Mouse (Mus musculus): Measurements from ENCODE around the gene Zbtb1. TPM values are rescaled to one million over a fixed set of nuclear protein-coding genes. Genes with fewer than 3 reads are reported as not detected.

The Zbtb1 gene
- polyA plus RNA-seq, 1 experiment from 2014 or later, result 7.9 TPM

DNA sequence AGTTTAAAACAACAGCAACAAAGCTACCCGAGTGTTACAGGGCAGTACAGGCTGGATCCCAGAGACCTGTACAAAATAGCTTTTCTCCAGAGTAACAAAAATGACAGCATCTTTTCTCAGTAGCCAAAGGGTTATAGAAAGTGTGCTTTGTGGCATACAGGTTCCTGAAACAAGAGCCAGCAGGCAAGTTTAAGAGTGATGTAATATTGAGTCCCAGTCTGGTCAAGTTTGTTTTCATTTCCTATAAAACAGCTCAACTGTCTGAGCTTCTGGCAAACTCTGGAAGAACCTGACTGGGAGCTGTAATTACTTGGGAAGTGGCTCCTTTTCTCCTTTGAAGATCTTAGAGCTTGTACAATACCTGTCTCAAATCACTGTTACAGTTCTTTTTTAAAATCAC is 37.1 kb downstream of the Zbtb1 start:
- no peaks in the 10 kb centered on the region for H3K36me3 ChIP-seq (ENCODE audit: control insufficient read depth, insufficient read depth, low read length)
- 48% methylated on average over 1 of the region's 1 CpGs for WGBS
- no peaks in the 10 kb centered on the region for H3K9me3 ChIP-seq (ENCODE audit: control insufficient read depth, low read length)
- H3K27ac ChIP-seq (ENCODE audit: low read depth, low read length), result no peak overlapping the region
- no peak overlapping the region for H3K9ac ChIP-seq (ENCODE audit: low read length)
- H3K4me3 ChIP-seq (ENCODE audit: low read depth, low read length), result no peak overlapping the region
- DNase-seq (ENCODE audit: low spot score) (no peak), ATAC-seq (ENCODE audit: insufficient read depth, low FRiP score, low TSS enrichment) (no peak)
- no peak overlapping the region for H3K4me2 ChIP-seq (ENCODE audit: low read depth)
- peaks cover 36% of the 10 kb centered on the region for H3K27me3 ChIP-seq (ENCODE audit: control insufficient read depth, insufficient read depth, low read length)
- peaks cover 6% of the 10 kb centered on the region for H3K4me1 ChIP-seq (ENCODE audit: control insufficient read depth, insufficient read depth, low read length)

GRCm38 (mm10) chr12:76409166-76409565 is 39.1 kb downstream of the Zbtb1 start:
- Histone ChIP-seq H3K9ac (ENCODE audit: low read length) (no peak overlapping the region), H3K9me3 (ENCODE audit: control insufficient read depth, low read length) (no peaks in the 10 kb centered on the region), H3K4me3 (ENCODE audit: low read depth, low read length) (no peak overlapping the region), H3K36me3 (ENCODE audit: control insufficient read depth, insufficient read depth, low read length) (no peaks in the 10 kb centered on the region), H3K27ac (ENCODE audit: low read depth, low read length) (no peak overlapping the region), H3K4me2 (ENCODE audit: low read depth) (no peak overlapping the region), H3K4me1 (ENCODE audit: control insufficient read depth, insufficient read depth, low read length) (peaks cover 6% of the 10 kb centered on the region), H3K27me3 (ENCODE audit: control insufficient read depth, insufficient read depth, low read length) (peaks cover 36% of the 10 kb centered on the region)
- no peak for DNase-seq (ENCODE audit: low spot score)
- WGBS, result 67% methylated on average over 4 of the region's 4 CpGs
- no peak for ATAC-seq (ENCODE audit: insufficient read depth, low FRiP score, low TSS enrichment)

DNA sequence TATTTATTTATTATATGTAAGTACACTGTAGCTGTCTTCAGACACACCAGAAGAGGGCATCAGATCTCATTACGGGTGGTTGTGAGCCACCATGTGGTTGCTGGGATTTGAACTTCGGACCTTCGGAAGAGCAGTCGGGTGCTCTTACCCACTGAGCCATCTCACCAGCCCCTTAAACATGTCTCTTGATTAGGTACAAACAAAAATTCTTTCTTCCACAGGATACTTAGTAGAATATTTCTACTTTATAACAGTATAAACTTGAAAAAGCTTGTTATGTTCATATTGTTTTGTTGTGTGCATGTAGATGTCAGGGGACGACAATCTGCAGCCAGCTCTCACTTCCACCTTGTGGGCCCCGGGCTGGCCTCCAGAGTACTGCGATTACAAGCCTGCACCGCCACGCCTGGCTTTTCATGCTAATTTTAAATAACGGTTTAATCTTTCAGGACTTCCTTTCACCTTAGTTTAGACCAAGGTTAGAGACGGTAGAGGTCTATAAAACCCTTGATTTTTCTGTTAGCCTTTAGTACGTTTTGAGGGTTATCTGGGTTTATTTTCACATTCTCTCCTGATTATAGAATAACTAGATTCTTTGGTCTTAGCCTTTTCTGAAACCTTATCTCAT is 45.4 kb downstream of the Zbtb1 start:
- H3K4me1 ChIP-seq (ENCODE audit: control insufficient read depth, insufficient read depth, low read length), result 0 out of 2 replicates have a peak, but pooled peaks cover 2% of the 10 kb centered on the region
- H3K4me2 ChIP-seq (ENCODE audit: low read depth), result no peak overlapping the region
- H3K4me3 ChIP-seq (ENCODE audit: low read depth, low read length), result no peak overlapping the region
- H3K27ac ChIP-seq (ENCODE audit: low read depth, low read length), result no peak overlapping the region
- no peaks in the 10 kb centered on the region for H3K27me3 ChIP-seq (ENCODE audit: control insufficient read depth, insufficient read depth, low read length)
- no peaks in the 10 kb centered on the region for H3K9me3 ChIP-seq (ENCODE audit: control insufficient read depth, low read length)
- ATAC-seq (ENCODE audit: insufficient read depth, low FRiP score, low TSS enrichment), result no peak
- H3K36me3 ChIP-seq (ENCODE audit: control insufficient read depth, insufficient read depth, low read length), result no peaks in the 10 kb centered on the region
- 86% methylated on average over 11 of the region's 12 CpGs for WGBS
- H3K9ac ChIP-seq (ENCODE audit: low read length), result no peak overlapping the region
- DNase-seq (ENCODE audit: low spot score), result no peak

DNA sequence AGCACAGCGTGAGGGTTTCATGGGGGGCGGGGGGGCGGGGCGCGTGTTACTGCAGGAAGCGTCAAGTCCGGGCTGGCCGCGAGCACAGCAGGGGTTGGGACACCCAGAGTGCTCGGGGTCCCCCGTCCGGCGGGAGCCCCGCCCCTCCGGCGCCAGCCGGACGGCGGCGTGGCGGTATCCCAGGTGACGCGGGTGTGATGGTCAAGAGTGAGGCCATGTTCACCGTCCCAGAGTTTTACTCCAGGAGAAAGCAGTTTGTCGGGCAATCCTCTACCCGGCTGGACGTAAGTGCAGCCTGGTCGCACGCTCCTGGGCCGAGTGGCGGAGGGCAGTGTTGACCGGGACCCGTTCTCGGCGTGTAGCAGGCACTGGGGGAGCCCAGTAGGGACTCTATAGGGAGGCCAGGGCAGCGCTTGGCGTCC is 47.4 kb downstream of the Zbtb1 start, which contains the start of gene Ppp1r36:
Ppp1r36 (plus strand) TSS at position 106 of the 422 bp plus-strand sequence.
- WGBS, result under 1% methylated on average over 37 of the region's 37 CpGs
- Histone ChIP-seq H3K9me3 (ENCODE audit: control insufficient read depth, low read length) (no peaks in the 10 kb centered on the region), H3K4me1 (ENCODE audit: control insufficient read depth, insufficient read depth, low read length) (0 out of 2 replicates have a peak, but pooled peaks cover 2% of the 10 kb centered on the region), H3K4me3 (ENCODE audit: low read depth, low read length) (peak within 1 kb of the TSS; percentile 33), H3K27ac (ENCODE audit: low read depth, low read length) (no peak within 1 kb of the TSS), H3K36me3 (ENCODE audit: control insufficient read depth, insufficient read depth, low read length) (no peaks in the 10 kb centered on the region), H3K4me2 (ENCODE audit: low read depth) (peak within 1 kb of the TSS; percentile 55), H3K9ac (ENCODE audit: low read length) (peak within 1 kb of the TSS; percentile 23; the same call in 1 of the 2 replicates), H3K27me3 (ENCODE audit: control insufficient read depth, insufficient read depth, low read length) (no peaks in the 10 kb centered on the region)
- ATAC-seq (ENCODE audit: insufficient read depth, low FRiP score, low TSS enrichment) (0 out of 2 replicates have a peak, but pooled peaks have one; percentile 20), DNase-seq (ENCODE audit: low spot score) (peak; percentile 48)

GRCm38 (mm10) chr12:76418346-76418745 is 48.3 kb downstream of the Zbtb1 start:
- no peak for ATAC-seq (ENCODE audit: insufficient read depth, low FRiP score, low TSS enrichment)
- no peak for DNase-seq (ENCODE audit: low spot score)
- no peak overlapping the region for H3K4me2 ChIP-seq (ENCODE audit: low read depth)
- H3K27ac ChIP-seq (ENCODE audit: low read depth, low read length), result no peak overlapping the region
- H3K27me3 ChIP-seq (ENCODE audit: control insufficient read depth, insufficient read depth, low read length), result no peaks in the 10 kb centered on the region
- no peak overlapping the region for H3K4me3 ChIP-seq (ENCODE audit: low read depth, low read length)
- H3K4me1 ChIP-seq (ENCODE audit: control insufficient read depth, insufficient read depth, low read length), result 0 out of 2 replicates have a peak, but pooled peaks cover 2% of the 10 kb centered on the region
- no peaks in the 10 kb centered on the region for H3K36me3 ChIP-seq (ENCODE audit: control insufficient read depth, insufficient read depth, low read length)
- whole genome bisulfite sequencing, result 94% methylated on average over 5 of the region's 5 CpGs
- H3K9ac ChIP-seq (ENCODE audit: low read length), result no peak overlapping the region
- no peaks in the 10 kb centered on the region for H3K9me3 ChIP-seq (ENCODE audit: control insufficient read depth, low read length)

DNA sequence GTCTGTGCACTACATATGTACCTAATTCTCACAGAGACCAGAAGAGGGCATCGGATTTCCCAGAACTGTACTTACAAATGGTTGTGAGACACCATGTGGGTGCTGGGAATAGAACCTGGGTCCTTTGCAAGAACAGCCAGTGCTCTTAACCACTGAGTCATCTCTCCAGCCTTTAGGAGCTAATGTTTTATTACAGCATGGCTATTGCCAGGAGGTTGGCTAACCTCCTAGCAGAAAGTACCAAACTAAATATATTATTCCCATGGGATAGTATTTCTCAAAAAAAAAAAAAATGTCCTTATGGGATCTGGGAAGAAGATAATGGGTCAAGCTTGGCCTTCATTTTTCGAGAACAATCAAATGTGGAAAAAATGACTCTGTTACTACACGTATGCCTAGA is 55.2 kb downstream of the Zbtb1 start:
- Histone ChIP-seq H3K4me3 (ENCODE audit: low read depth, low read length) (no peak overlapping the region), H3K27ac (ENCODE audit: low read depth, low read length) (no peak overlapping the region), H3K9ac (ENCODE audit: low read length) (no peak overlapping the region), H3K36me3 (ENCODE audit: control insufficient read depth, insufficient read depth, low read length) (no peaks in the 10 kb centered on the region), H3K9me3 (ENCODE audit: control insufficient read depth, low read length) (no peaks in the 10 kb centered on the region), H3K4me1 (ENCODE audit: control insufficient read depth, insufficient read depth, low read length) (no peaks in the 10 kb centered on the region), H3K27me3 (ENCODE audit: control insufficient read depth, insufficient read depth, low read length) (no peaks in the 10 kb centered on the region), H3K4me2 (ENCODE audit: low read depth) (no peak overlapping the region)
- no peak for ATAC-seq (ENCODE audit: insufficient read depth, low FRiP score, low TSS enrichment)
- no peak for DNase-seq (ENCODE audit: low spot score)
- 89% methylated on average over 3 of the region's 3 CpGs for WGBS

GRCm38 (mm10) chr12:76427546-76427945 is 57.5 kb downstream of the Zbtb1 start:
- H3K9me3 ChIP-seq (ENCODE audit: control insufficient read depth, low read length), result no peaks in the 10 kb centered on the region
- H3K4me3 ChIP-seq (ENCODE audit: low read depth, low read length), result no peak overlapping the region
- H3K9ac ChIP-seq (ENCODE audit: low read length), result no peak overlapping the region
- H3K27ac ChIP-seq (ENCODE audit: low read depth, low read length), result no peak overlapping the region
- ATAC-seq (ENCODE audit: insufficient read depth, low FRiP score, low TSS enrichment) (no peak), DNase-seq (ENCODE audit: low spot score) (no peak)
- H3K36me3 ChIP-seq (ENCODE audit: control insufficient read depth, insufficient read depth, low read length), result no peaks in the 10 kb centered on the region
- no peaks in the 10 kb centered on the region for H3K4me1 ChIP-seq (ENCODE audit: control insufficient read depth, insufficient read depth, low read length)
- H3K4me2 ChIP-seq (ENCODE audit: low read depth), result no peak overlapping the region
- 60% methylated on average over 5 of the region's 5 CpGs for WGBS
- no peaks in the 10 kb centered on the region for H3K27me3 ChIP-seq (ENCODE audit: control insufficient read depth, insufficient read depth, low read length)

DNA sequence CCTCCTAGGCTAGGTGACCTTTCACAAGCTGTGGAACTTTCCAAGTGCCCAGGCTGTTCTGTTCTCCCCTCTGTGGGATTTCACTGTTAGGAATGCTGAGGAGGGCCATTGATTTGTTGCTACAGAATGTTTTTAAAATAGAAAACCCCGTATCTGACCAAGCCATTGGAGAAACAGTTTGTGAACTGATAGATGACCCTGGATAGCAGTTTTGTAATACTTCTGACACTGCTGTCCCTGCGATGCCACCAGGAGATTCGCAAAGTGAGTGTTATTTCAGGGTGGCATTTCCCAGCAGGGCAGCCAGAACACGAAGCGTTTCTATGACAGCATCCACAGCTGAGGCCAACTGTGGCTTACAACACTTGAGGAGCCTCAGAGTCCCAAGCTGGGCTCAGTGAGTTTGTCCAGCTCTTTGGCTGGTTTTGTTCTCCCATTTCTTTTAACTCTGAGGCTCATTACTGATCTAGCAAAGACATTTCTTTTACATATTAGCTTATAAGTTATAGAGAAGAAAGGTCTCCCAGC is 60.9 kb downstream of the Zbtb1 start:
- DNase-seq (ENCODE audit: low spot score) (no peak), ATAC-seq (ENCODE audit: insufficient read depth, low FRiP score, low TSS enrichment) (no peak)
- H3K4me1 ChIP-seq (ENCODE audit: control insufficient read depth, insufficient read depth, low read length), result 0 out of 2 replicates have a peak, but pooled peaks cover 3% of the 10 kb centered on the region
- 60% methylated on average over 5 of the region's 5 CpGs for WGBS
- H3K9ac ChIP-seq (ENCODE audit: low read length), result no peak overlapping the region
- H3K27ac ChIP-seq (ENCODE audit: low read depth, low read length), result no peak overlapping the region
- no peaks in the 10 kb centered on the region for H3K36me3 ChIP-seq (ENCODE audit: control insufficient read depth, insufficient read depth, low read length)
- H3K4me3 ChIP-seq (ENCODE audit: low read depth, low read length), result no peak overlapping the region
- H3K4me2 ChIP-seq (ENCODE audit: low read depth), result no peak overlapping the region
- no peaks in the 10 kb centered on the region for H3K27me3 ChIP-seq (ENCODE audit: control insufficient read depth, insufficient read depth, low read length)
- H3K9me3 ChIP-seq (ENCODE audit: control insufficient read depth, low read length), result no peaks in the 10 kb centered on the region

DNA sequence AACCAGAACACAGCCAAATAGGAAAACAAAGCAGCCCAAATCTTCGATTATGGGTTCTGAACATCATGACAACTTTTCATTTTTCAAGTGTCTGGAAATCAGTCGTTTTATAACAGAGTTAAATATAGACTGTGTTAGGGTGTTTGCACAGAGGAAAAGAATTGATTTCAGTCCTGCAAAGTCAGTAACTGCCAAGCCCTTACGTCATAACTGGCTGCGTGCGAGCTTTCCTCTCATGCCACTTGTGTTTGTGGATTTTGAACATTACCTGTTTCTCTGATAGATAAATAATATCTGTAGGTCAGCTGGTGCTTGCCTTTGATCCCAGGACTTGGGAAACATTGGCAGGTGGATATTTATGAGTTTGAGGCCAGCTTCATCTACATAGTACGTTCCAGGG is 61.4 kb downstream of the Zbtb1 start:
- DNase-seq (ENCODE audit: low spot score) (no peak), ATAC-seq (ENCODE audit: insufficient read depth, low FRiP score, low TSS enrichment) (no peak)
- no peak overlapping the region for H3K4me3 ChIP-seq (ENCODE audit: low read depth, low read length)
- no peaks in the 10 kb centered on the region for H3K9me3 ChIP-seq (ENCODE audit: control insufficient read depth, low read length)
- H3K4me2 ChIP-seq (ENCODE audit: low read depth), result no peak overlapping the region
- 87% methylated on average over 6 of the region's 6 CpGs for WGBS
- no peak overlapping the region for H3K27ac ChIP-seq (ENCODE audit: low read depth, low read length)
- H3K27me3 ChIP-seq (ENCODE audit: control insufficient read depth, insufficient read depth, low read length), result no peaks in the 10 kb centered on the region
- no peak overlapping the region for H3K9ac ChIP-seq (ENCODE audit: low read length)
- H3K36me3 ChIP-seq (ENCODE audit: control insufficient read depth, insufficient read depth, low read length), result no peaks in the 10 kb centered on the region
- H3K4me1 ChIP-seq (ENCODE audit: control insufficient read depth, insufficient read depth, low read length), result 0 out of 2 replicates have a peak, but pooled peaks cover 3% of the 10 kb centered on the region

Measured in neural tube, embryonic 11.5 days (tissue).